28 mouse cellular contexts compared by ENCODE assay signal in the genomic region with DNA sequence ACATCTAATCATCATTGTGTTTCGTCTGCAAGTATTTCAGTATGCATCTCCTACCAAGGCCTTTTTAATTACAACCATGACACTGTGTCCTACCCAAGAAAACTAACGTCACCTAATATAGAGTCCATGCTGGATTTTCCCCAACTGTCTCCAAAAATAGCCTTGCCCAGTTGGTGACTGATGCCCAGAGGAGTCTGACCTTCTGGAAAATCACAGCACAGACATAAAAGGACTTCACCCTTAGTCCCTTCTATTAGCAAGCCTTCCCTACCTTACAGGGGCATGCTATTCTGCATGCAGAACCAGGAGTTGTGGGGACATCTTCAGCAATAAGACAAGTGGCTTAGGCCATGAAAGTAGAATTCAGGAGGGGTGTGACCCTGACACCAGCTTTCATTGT. TPM values are rescaled to one million over a fixed set of nuclear protein-coding genes. Genes with fewer than 3 reads are reported as not detected.
DNase-seq lines count a peak whose midpoint lies in the region; ATAC-seq lines count a peak whose summit lies in the region.
"Had no signal": no experiment of that assay in that cellular context is flagged by ENCODE, and none has a peak within 500 bp of the region (broad histone marks: within the 10 kb centered on the region; RNA-seq: fewer than 3 reads in every experiment).

No protein-coding gene starts in this region.

- intact Hi-C loops in gastrocnemius, postnatal 14 days (cut with DNase I; ENCODE audit: low total_unique reads) = no loop called here

- H3K9me3 ChIP-seq in heart, embryonic 12.5 days (replicated peaks) = no peaks in the 10 kb centered on the region; the same call in 1 of the 2 replicates
- H3K9me3 ChIP-seq: heart, embryonic 15.5 days; intestine, embryonic 15.5 days; limb, embryonic 12.5 days; liver, embryonic 15.5 days; stomach, embryonic 15.5 days had no signal

- DNase-seq in cerebellum, postnatal 4 days (ENCODE audit: low spot score in 2 of 2) = no peak
- peak; percentile 22 for DNase-seq in gastrocnemius, postnatal 25 days
- DNase-seq in gastrocnemius, postnatal 14 days = no peak
- DNase-seq in heart, adult 9 months (ENCODE audit: low spot score in 2 of 2) = peak; percentile 28 to 61
- peak; percentile 45 for DNase-seq in skeletal muscle tissue, adult 2 months (ENCODE audit: low read depth, low spot score)
- DNase-seq in c-Kit-positive CD71-positive TER-119-positive erythroid progenitor cells, embryonic 14.5 days (ENCODE audit: low spot score) = no peak
- DNase-seq: B cell, adult 2 months; gastrocnemius, postnatal 36 days; kidney, adult 2 months; kidney, postnatal 36 days; lung, embryonic 14.5 days; lung, postnatal 14 days; midbrain, embryonic 14.5 days; retina, postnatal 1 day; right cerebral cortex, postnatal 14 days; thymus, postnatal 14 days had no signal

- H3K4me2 ChIP-seq in heart, embryonic 12.5 days = no peak overlapping the region
- H3K4me2 ChIP-seq: heart, embryonic 15.5 days; intestine, embryonic 15.5 days; limb, embryonic 12.5 days; liver, embryonic 15.5 days; lung, embryonic 14.5 days; stomach, embryonic 15.5 days had no signal

- H3K27ac ChIP-seq in heart, embryonic 12.5 days (ENCODE audit: poor library complexity, severe bottlenecking) = no peak overlapping the region
- H3K27ac ChIP-seq: heart, embryonic 15.5 days; hindbrain, postnatal 0 days; intestine, embryonic 15.5 days; layer of hippocampus, adult 2 months; left cerebral cortex, adult 2 months; limb, embryonic 12.5 days; liver, embryonic 15.5 days; stomach, embryonic 15.5 days had no signal

- H3K4me3 ChIP-seq in heart, embryonic 12.5 days = no peak overlapping the region
- H3K4me3 ChIP-seq: erythroblast, embryonic 14.5 days; heart, embryonic 15.5 days; intestine, embryonic 15.5 days; layer of hippocampus, adult 2 months; left cerebral cortex, adult 2 months; limb, embryonic 12.5 days; liver, embryonic 15.5 days; stomach, embryonic 15.5 days had no signal

- H3K36me3 ChIP-seq in heart, embryonic 12.5 days = no peaks in the 10 kb centered on the region
- H3K36me3 ChIP-seq: heart, embryonic 15.5 days; intestine, embryonic 15.5 days; limb, embryonic 12.5 days; liver, embryonic 15.5 days; stomach, embryonic 15.5 days had no signal

- peak; percentile 56; the same call in 1 of the 2 replicates for ATAC-seq in cerebellum, adult (ENCODE audit: insufficient number of reproducible peaks, low FRiP score, low TSS enrichment)
- no peak for ATAC-seq in heart, embryonic 12.5 days (ENCODE audit: insufficient number of reproducible peaks, low FRiP score)
- ATAC-seq: forebrain, embryonic 16.5 days; hindbrain, postnatal 0 days; intestine, embryonic 15.5 days had no signal

- peaks cover 9% of the 10 kb centered on the region for H3K4me1 ChIP-seq in heart, embryonic 12.5 days (replicated peaks)
- H3K4me1 ChIP-seq: intestine, embryonic 15.5 days; limb, embryonic 12.5 days; stomach, embryonic 15.5 days had no signal

- H3K9ac ChIP-seq in heart, embryonic 12.5 days = no peak overlapping the region
- H3K9ac ChIP-seq: heart, embryonic 15.5 days; intestine, embryonic 15.5 days; limb, embryonic 12.5 days; liver, embryonic 15.5 days; lung, embryonic 14.5 days; stomach, embryonic 15.5 days had no signal

- WGBS in heart, embryonic 12.5 days = 64% methylated on average over 2 of the region's 2 CpGs

- H3K27me3 ChIP-seq in heart, embryonic 12.5 days (replicated peaks) = no peaks in the 10 kb centered on the region
- H3K27me3 ChIP-seq: heart, embryonic 15.5 days; intestine, embryonic 15.5 days; limb, embryonic 12.5 days; liver, embryonic 15.5 days; stomach, embryonic 15.5 days had no signal

RNA-seq across cellular contexts. Expression of gene Cdyl, which starts 40.3 kb away (rescaled TPM):
- total RNA-seq in gastrocnemius, postnatal 25 days (2021) = 1 to 10 TPM; 6.2 to 7.7 TPM
- 1 to 10 TPM; 7.2 to 9.5 TPM for total RNA-seq in gastrocnemius, postnatal 14 days (2021)
- polyA plus RNA-seq in heart, embryonic 12.5 days (2016; fragmentation: Nextera tagmentation; extraction: Ambion mirVana) = 19.4 and 19.6 TPM in 2 replicates

Comparison
In these comparisons a context has a peak if more than half of its experiments do, and no peak if none do; other contexts are left out.
1. DNase-seq: peak in gastrocnemius, postnatal 25 days (single experiment), heart, adult 9 months (2 of 2) and skeletal muscle tissue, adult 2 months (single experiment); none in cerebellum, postnatal 4 days (0 of 2), gastrocnemius, postnatal 14 days (single experiment) and c-Kit-positive CD71-positive TER-119-positive erythroid progenitor cells, embryonic 14.5 days (single experiment).